Mouse (Mus musculus) olfactory bulb, adult 2 months (tissue): Measurements from ENCODE around the gene Chd2. TPM values are rescaled to one million over a fixed set of nuclear protein-coding genes. Genes with fewer than 3 reads are reported as not detected.

Source experiments
- H3K27ac ChIP-seq: fragments of 200-500 bp; 2 replicates; pipeline ENCODE4 v1.5.1; 2012; ENCODE audit warnings: low read depth, low read length; ENCODE audit not compliant: insufficient read depth
- H3K4me1 ChIP-seq: fragments of 200-500 bp; 2 replicates; pipeline ENCODE4 v1.6.1; 2012; ENCODE audit warnings: low read length; ENCODE audit not compliant: control insufficient read depth, insufficient read depth
- H3K4me3 ChIP-seq: fragments of 200-500 bp; 2 replicates; pipeline ENCODE4 v1.5.1; 2012; ENCODE audit warnings: mild to moderate bottlenecking, low read depth, low read length, moderate library complexity; ENCODE audit not compliant: insufficient read depth
- CTCF ChIP-seq: fragments of 200-500 bp; IDR thresholded peaks from 2 replicates; pipeline ENCODE4 v1.5.1; 2012; ENCODE audit warnings: low read depth, mild to moderate bottlenecking, low read length, moderate library complexity; ENCODE audit not compliant: insufficient read depth
- POLR2A ChIP-seq: fragments of 200-500 bp; IDR thresholded peaks from 2 replicates; pipeline ENCODE4 v1.6.1; 2012; ENCODE audit warnings: mild to moderate bottlenecking, low read depth, low read length, moderate library complexity; ENCODE audit not compliant: insufficient read depth
- WGBS: fragments of 180-500 bp; shearing (Covaris S2); methylation state at CpG from one replicate; pipeline ENCODE4 v1.1.7; 2018; 5-methylcytosine and 5-hydroxymethylcytosine counted together
- polyA plus RNA-seq: library from polyadenylated mRNA; stranded (reverse); fragments of >200 nt; gene quantifications from 2 replicates; pipeline ENCODE4 v1.2.4, GENCODE M21; 2012; ENCODE audit warnings: low replicate concordance; ENCODE audit not compliant: missing spikeins, insufficient read depth, insufficient read length

The Chd2 gene
- polyA plus RNA-seq, 1 experiment: 544 TPM

- TF ChIP-seq POLR2A (no peak), CTCF (no peak)
- H3K27ac ChIP-seq: no peak overlapping the region
- no peak overlapping the region for H3K4me3 ChIP-seq
- WGBS: 95% methylated on average over 3 of the region's 3 CpGs
- no peaks in the 10 kb centered on the region for H3K4me1 ChIP-seq
Observed at GRCm38 (mm10) chr7:73441802-73442201, 99.8 kb downstream of the Chd2 start.

- no peaks in the 10 kb centered on the region for H3K4me1 ChIP-seq
- TF ChIP-seq CTCF (peak; percentile 26; the same call in 1 of the 2 replicates), POLR2A (no peak)
- no peak overlapping the region for H3K27ac ChIP-seq
- H3K4me3 ChIP-seq: no peak overlapping the region
- 65% methylated on average over 12 of the region's 12 CpGs for WGBS
Observed at GRCm38 (mm10) chr7:73435685-73436084, 105.9 kb downstream of the Chd2 start.

GRCm38 (mm10) chr7:73434336-73434677 is 107.3 kb downstream of the Chd2 start:
- no peak for TF ChIP-seq POLR2A
- TF ChIP-seq CTCF: no peak
- no peak overlapping the region for H3K27ac ChIP-seq
- H3K4me1 ChIP-seq: no peaks in the 10 kb centered on the region
- no peak overlapping the region for H3K4me3 ChIP-seq
- 84% methylated on average over 2 of the region's 2 CpGs for WGBS

- no peaks in the 10 kb centered on the region for H3K4me1 ChIP-seq
- 52% methylated on average over 6 of the region's 6 CpGs for WGBS
- no peak for TF ChIP-seq CTCF
- TF ChIP-seq POLR2A: no peak
- no peak overlapping the region for H3K4me3 ChIP-seq
- no peak overlapping the region for H3K27ac ChIP-seq
Observed at GRCm38 (mm10) chr7:73433637-73434335, 107.8 kb downstream of the Chd2 start.

- WGBS: 85% methylated on average over 3 of the region's 3 CpGs
- H3K4me3 ChIP-seq: no peak overlapping the region
- no peak for TF ChIP-seq POLR2A
- no peak for TF ChIP-seq CTCF
- H3K4me1 ChIP-seq: peaks cover 8% of the 10 kb centered on the region
- no peak overlapping the region for H3K27ac ChIP-seq
Observed at GRCm38 (mm10) chr7:73428525-73428924, 113.1 kb downstream of the Chd2 start.

- Histone ChIP-seq H3K27ac (no peak overlapping the region), H3K4me3 (no peak overlapping the region), H3K4me1 (peaks cover 11% of the 10 kb centered on the region)
- 94% methylated on average over 6 of the region's 6 CpGs for WGBS
- TF ChIP-seq POLR2A: no peak
- no peak for TF ChIP-seq CTCF
Observed at GRCm38 (mm10) chr7:73427794-73428193, 113.8 kb downstream of the Chd2 start.

- Histone ChIP-seq H3K4me3 (no peak overlapping the region), H3K27ac (no peak overlapping the region), H3K4me1 (peaks cover 11% of the 10 kb centered on the region)
- WGBS: 78% methylated on average over 8 of the region's 8 CpGs
- TF ChIP-seq POLR2A (no peak), CTCF (no peak)
Observed at GRCm38 (mm10) chr7:73426752-73427386, 114.8 kb downstream of the Chd2 start.

GRCm38 (mm10) chr7:73426235-73426634 is 115.4 kb downstream of the Chd2 start:
- TF ChIP-seq CTCF (no peak), POLR2A (no peak)
- 49% methylated on average over 3 of the region's 3 CpGs for WGBS
- peaks cover 11% of the 10 kb centered on the region for H3K4me1 ChIP-seq
- no peak overlapping the region for H3K4me3 ChIP-seq
- no peak overlapping the region for H3K27ac ChIP-seq

- TF ChIP-seq CTCF (no peak), POLR2A (no peak)
- no peak overlapping the region for H3K27ac ChIP-seq
- no peak overlapping the region for H3K4me3 ChIP-seq
- WGBS: 93% methylated on average over 7 of the region's 7 CpGs
- peaks cover 11% of the 10 kb centered on the region for H3K4me1 ChIP-seq
Observed at GRCm38 (mm10) chr7:73425451-73425850, 116.2 kb downstream of the Chd2 start.

GRCm38 (mm10) chr7:73424705-73425104 is 116.9 kb downstream of the Chd2 start:
- WGBS: 51% methylated on average over 3 of the region's 3 CpGs
- peaks cover 11% of the 10 kb centered on the region for H3K4me1 ChIP-seq
- no peak overlapping the region for H3K27ac ChIP-seq
- no peak overlapping the region for H3K4me3 ChIP-seq
- TF ChIP-seq POLR2A: no peak
- no peak for TF ChIP-seq CTCF
